Mouse (Mus musculus) thymus, postnatal 0 days (tissue): ENCODE results near the gene Ucn. TPM values are rescaled to one million over a fixed set of nuclear protein-coding genes. Genes with fewer than 3 reads are reported as not detected.

Experiments used
- DNase-seq: peaks from one replicate; pipeline ENCODE4 v3.0.0-alpha.2; 2015; ENCODE audit warnings: low spot score
- polyA plus RNA-seq: library from polyadenylated mRNA; unstranded; fragments of >200 nt; fragmentation: Nextera tagmentation; extraction: Ambion mirVana; gene quantifications from 2 replicates; pipeline ENCODE4 v1.2.1, GENCODE M21; 2015

Gene Ucn
- polyA plus RNA-seq, 1 experiment from 2014 or later: not detected

DNA sequence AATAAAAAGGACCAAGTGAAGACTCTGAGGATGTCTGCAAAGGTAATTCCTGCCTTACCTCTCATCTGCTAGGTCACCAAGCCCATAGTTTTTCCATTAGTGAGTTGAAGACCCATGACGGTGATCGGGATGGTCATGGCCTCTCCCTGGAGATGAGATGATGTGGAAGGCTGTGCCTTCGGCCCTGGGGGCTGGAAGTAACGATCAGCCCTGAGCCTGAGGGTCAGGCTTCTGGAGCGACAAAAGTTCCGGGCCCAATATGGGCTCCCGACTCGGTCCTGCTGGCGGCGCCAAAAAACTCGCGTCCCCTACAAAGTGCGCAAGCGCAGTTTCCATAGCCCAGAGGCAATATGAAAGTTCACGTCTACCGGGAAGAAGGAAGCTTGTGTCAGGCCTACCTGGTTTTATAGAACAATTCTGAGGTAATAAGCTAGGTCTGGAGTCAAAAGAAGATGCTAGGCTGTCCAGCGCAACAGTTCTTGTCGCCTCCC, 30.6 kb downstream of the Ucn start, which contains the start of gene Slc30a3:
Gene Slc30a3, minus strand, starts transcription at position 238 of the 491 bp plus-strand sequence.
- DNase-seq: no peak

DNA sequence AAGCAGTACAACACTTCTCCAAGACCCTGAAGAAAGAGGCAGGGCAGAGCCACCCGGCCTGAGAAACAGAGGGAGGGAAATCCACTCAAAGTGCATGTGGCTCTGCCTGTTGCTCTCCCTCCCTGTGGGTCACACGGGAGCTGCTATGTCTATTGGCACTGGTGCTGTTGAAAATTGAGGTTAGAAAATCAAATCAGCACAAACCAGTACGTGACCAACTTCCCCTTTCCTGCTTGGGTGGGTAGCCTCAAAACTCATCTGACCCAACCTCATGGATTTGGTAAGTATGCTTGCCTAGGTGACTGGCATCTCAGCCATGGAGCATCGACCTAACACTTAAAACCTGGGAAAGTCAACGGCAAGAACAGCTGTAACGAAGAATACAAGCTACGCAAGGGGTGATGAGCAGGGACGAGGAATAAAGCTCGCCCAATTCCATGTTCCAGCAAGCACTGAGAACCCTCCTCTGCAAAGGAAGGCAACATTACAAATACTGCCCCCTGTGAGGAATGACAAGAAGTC, 32.8 kb downstream of the Ucn start, which contains the start of gene Dnajc5g:
Gene Dnajc5g, plus strand, starts transcription at position 472 of the 522 bp plus-strand sequence.
- no peak for DNase-seq

- no peak for DNase-seq
Measured at GRCm38 (mm10) chr5:31095711-31096480, 42.7 kb downstream of the Ucn start.

DNA sequence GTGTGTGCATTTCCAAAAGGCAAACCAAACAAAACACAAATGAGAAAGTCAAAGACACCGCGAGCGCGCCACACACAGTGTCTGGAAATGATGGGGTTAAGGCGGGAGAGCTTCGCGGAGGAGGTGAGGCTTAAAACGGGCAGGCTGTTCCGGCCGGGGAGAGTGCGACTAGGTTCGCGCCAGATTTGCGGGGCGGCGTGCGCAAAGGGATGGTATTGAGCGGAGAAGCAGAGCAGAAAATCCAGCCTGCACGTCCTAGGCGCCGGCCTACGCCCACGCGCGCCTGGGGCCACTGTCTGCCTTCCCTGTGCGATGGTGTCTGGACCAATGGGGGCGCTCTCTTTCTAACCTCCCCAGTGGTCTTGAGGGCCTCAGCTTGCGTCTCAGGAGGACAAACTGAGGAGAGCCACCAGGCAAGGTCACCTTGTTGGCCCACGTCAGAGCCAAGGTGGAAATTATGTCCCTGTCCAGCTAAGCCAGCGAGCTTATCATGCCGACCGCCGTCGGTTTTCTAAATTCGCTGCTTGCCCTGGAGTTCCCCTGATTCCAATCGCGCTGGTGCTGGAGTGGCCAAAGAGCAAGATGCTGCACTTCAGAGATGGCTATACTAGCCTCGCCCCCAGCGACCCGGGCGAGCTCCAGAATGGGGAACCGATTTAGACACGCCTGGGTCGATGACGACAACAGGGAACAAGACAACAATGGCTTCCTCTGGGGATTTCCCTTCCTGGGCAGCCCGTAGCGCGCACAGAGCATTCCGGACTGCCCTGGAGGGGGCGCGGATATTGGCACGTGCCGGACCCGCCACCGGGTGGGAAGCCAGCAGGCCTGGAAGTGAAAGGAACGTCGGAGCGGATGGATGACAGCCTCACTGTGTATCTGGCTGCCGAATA, 43.6 kb downstream of the Ucn start:
- peak; percentile 18 for DNase-seq

DNA sequence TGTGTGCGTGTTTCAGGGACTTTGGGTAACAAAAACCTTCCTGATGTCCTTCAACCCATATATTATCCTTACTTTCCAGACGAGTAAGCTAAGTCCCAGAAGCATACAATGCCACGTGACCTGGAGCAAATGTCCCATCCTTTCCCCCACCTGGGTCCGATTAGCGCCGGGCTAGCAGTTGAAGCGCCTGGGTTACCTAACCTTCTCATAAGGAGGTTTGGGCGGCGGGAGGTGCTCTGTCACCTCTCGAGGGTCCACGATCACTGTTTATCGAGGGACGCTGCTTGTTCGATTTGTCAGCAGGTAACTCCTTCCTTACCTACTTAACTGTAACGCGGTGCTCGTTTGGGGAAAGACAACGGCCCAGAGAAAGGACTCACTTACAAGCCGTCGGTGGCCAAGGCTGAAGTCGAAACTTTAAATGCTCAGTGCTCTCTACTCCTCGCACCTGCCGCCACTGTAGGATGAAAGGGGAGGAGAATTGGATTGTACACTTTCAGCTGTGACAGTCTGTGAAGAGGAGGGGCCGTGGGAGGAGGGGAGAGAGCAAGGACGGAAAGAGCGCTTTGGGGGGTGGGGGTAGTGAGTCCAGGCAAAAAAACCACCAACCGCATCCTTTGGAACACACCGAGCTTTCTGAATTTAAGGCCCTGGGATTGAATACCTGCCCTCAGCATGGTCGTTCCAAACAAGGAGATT, 44.4 kb downstream of the Ucn start:
- DNase-seq: peak; percentile 35

DNA sequence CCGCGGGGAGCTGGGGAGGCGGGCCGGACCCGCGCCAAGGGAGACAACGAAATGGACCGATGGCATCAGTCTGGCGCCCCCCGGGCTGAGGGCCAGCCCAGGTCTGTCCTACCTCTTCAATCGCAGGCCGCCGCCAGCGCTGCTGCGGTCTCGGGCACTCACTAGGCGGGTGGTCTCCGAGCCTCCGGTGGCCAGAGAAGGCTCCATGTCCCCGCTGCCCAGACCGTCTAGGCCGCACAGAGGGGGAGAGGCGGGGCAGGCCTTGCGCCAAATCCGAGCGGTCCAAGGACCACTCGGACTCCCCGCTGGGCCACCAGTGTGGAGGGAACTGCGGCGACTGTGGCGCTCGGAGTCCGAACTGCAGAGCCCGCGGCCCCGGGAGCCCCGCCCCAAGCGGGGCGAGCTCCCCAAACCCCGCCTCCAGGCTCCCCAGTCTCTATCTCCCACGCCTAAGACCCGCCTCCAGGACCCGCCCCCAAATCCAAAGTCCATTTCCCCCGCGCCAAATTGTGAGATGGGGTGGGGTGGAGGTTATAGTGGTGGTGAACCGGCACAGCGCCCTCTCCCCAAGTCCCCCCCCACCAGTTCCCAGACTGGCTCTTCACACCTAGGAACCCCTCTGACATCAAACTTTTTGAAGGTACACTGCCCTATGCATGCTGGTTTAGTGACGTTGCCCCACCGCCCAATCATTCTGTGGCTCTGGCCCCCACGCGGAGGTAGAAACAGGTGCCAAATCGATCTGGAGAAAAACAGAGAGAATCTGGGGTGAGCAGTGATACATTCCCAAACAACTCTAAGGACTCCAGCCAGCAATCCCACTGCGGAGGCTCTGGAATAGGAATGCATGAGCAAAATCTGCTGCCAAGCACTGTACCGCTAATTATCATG, 45.2 kb downstream of the Ucn start:
- DNase-seq: peak; percentile 37

DNA sequence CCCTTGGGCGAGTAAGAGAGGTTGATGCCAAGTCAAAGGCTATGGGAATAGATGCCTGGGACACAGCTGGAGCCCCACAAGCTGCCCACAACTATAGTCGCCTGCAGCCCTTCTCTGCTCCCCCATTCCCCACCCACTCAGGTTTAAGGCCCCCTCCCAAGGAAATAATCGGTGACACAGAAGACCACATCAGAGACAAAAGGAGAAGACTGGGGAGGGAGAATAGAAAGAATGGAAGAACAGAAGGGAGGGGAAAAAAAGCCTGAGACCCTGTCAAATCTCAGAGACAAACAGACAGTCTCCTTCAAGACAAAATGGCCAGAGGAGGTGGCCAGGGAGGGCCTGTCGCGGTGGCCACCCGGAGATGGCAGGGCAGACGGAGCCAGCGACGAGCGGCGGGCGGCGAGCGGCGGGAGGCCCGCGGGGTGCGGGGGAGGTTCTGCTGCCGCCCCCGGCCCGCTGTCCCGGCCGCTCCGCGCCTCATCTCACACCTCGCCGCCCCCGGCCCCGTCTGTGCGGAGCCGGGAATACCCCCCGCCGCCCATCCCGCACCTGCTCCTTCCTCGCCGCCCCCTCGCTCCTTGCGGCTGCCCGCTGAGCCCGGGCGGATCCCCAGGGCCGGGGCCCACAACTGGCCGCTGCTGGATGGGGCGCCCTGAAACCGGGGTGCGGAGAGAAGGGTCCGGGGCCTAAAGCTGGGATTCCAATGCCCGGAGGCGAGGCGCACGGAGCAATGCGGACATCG, 46.2 kb downstream of the Ucn start:
- no peak for DNase-seq

Other genes starting within 250 kb of the Ucn start
- 396 and 461 TPM in 2 replicates for gene Ost4, start 231.0 kb downstream of the Ucn start, polyA plus RNA-seq
- gene Emilin1, start 225.4 kb downstream of the Ucn start, polyA plus RNA-seq: 47.0 and 47.5 TPM in 2 replicates
- 31.7 and 32.5 TPM in 2 replicates for gene Khk, start 217.4 kb downstream of the Ucn start, polyA plus RNA-seq
- gene Cgref1, start 193.2 kb downstream of the Ucn start, polyA plus RNA-seq: 0.70 and 0.71 TPM in 2 replicates
- 141 and 156 TPM in 2 replicates for gene Preb, start 178.5 kb downstream of the Ucn start, polyA plus RNA-seq
- gene Tcf23, start 170.2 kb downstream of the Ucn start, polyA plus RNA-seq: 0.03 and 0.04 TPM in 2 replicates
- gene Atraid, start 90.5 kb downstream of the Ucn start, polyA plus RNA-seq: 123 and 132 TPM in 2 replicates
- 7.0 and 8.7 TPM in 2 replicates for gene Slc5a6, start 89.9 kb downstream of the Ucn start, polyA plus RNA-seq
- gene Cad, start 84.0 kb downstream of the Ucn start, polyA plus RNA-seq: 15.3 and 16.8 TPM in 2 replicates
- gene Dnajc5g, start 32.5 kb downstream of the Ucn start, polyA plus RNA-seq: not detected in 2 replicates
- 0.07 and 0.30 TPM in 2 replicates for gene Slc30a3, start 30.6 kb downstream of the Ucn start, polyA plus RNA-seq
- gene Trim54, start 22.1 kb downstream of the Ucn start, polyA plus RNA-seq: 0.14 and 0.16 TPM in 2 replicates
- 17.1 and 21.9 TPM in 2 replicates for gene Mpv17, start 15.4 kb upstream of the Ucn start, polyA plus RNA-seq
- 0.57 and 0.88 TPM in 2 replicates for gene Gm29609, start 41.1 kb upstream of the Ucn start, polyA plus RNA-seq
- gene Gtf3c2, start 41.3 kb upstream of the Ucn start, polyA plus RNA-seq: 46.1 and 47.2 TPM in 2 replicates
- gene Snx17, start 54.4 kb upstream of the Ucn start, polyA plus RNA-seq: 126 and 144 TPM in 2 replicates
- gene Eif2b4, start 54.6 kb upstream of the Ucn start, polyA plus RNA-seq: 73.6 and 80.4 TPM in 2 replicates
- gene Zfp513, start 63.5 kb upstream of the Ucn start, polyA plus RNA-seq: 7.0 TPM in 2 replicates
- 131 and 140 TPM in 2 replicates for gene Ppm1g, start 81.9 kb upstream of the Ucn start, polyA plus RNA-seq
- gene Nrbp1, start 102.0 kb upstream of the Ucn start, polyA plus RNA-seq: 109 and 116 TPM in 2 replicates
- gene Gm9970, start 102.4 kb upstream of the Ucn start, polyA plus RNA-seq: 0.64 and 0.67 TPM in 2 replicates
- 21.8 and 23.9 TPM in 2 replicates for gene Krtcap3, start 112.9 kb upstream of the Ucn start, polyA plus RNA-seq
- 10.6 and 12.9 TPM in 2 replicates for gene Ift172, start 152.3 kb upstream of the Ucn start, polyA plus RNA-seq
- 2.0 and 2.5 TPM in 2 replicates for gene Fndc4, start 157.3 kb upstream of the Ucn start, polyA plus RNA-seq
- gene Gckr, start 158.6 kb upstream of the Ucn start, polyA plus RNA-seq: 0.04 and 0.06 TPM in 2 replicates